Mouse (Mus musculus) MEL (cell line): ENCODE measurements around the gene Cmbl.

Source experiments
- CTCF ChIP-seq, 3 experiments: IDR thresholded peaks in 2 of 3; conservative IDR thresholded peaks in 1 of 3; 2 replicates each; pipeline ENCODE4 v1.5.1; 2011 to 2012; ENCODE audit warnings: low read length in 3 of 3, low read depth in 2 of 3, mild to moderate bottlenecking in 2 of 3, improper control_type of control experiment in 1 of 3, inconsistent platforms in 1 of 3, mixed read lengths in 1 of 3, moderate library complexity in 1 of 3; ENCODE audit not compliant: control insufficient read depth in 1 of 3, insufficient read depth in 1 of 3, poor library complexity in 1 of 3, severe bottlenecking in 1 of 3
- GABPA ChIP-seq: IDR thresholded peaks from 2 replicates; pipeline ENCODE4 v1.6.1; 2012; ENCODE audit warnings: low read depth, mild to moderate bottlenecking, inconsistent platforms, low read length, improper control_type of control experiment, moderate library complexity
- MAFK ChIP-seq: IDR thresholded peaks from 2 replicates; pipeline ENCODE4 v1.6.1; 2011; ENCODE audit warnings: low read depth, mild to moderate bottlenecking, low read length, improper control_type of control experiment, borderline replicate concordance
- MAX ChIP-seq: IDR thresholded peaks from 2 replicates; pipeline ENCODE4 v1.6.1; 2011; ENCODE audit warnings: low read length, improper control_type of control experiment
- MXI1 ChIP-seq: IDR thresholded peaks from 2 replicates; pipeline ENCODE4 v1.6.1; 2011; ENCODE audit warnings: mild to moderate bottlenecking, low read depth, low read length, improper control_type of control experiment
- MYB ChIP-seq: IDR thresholded peaks from 2 replicates; pipeline ENCODE4 v1.6.1; 2011; ENCODE audit warnings: mild to moderate bottlenecking, low read depth, low read length, improper control_type of control experiment
- NELFE ChIP-seq: IDR thresholded peaks from 2 replicates; pipeline ENCODE4 v1.6.1; 2011; ENCODE audit warnings: low read depth, low read length, improper control_type of control experiment
- POLR2A ChIP-seq, 2 experiments: IDR thresholded peaks; 2 replicates each; pipeline ENCODE4 v1.6.1; 2011 to 2012; ENCODE audit warnings: low read length in 2 of 2, mild to moderate bottlenecking in 2 of 2, control low read depth in 1 of 2, improper control_type of control experiment in 1 of 2, low read depth in 1 of 2, moderate library complexity in 1 of 2; ENCODE audit not compliant: control insufficient read depth in 1 of 2, insufficient read depth in 1 of 2, poor library complexity in 1 of 2
- POLR2AphosphoS2 ChIP-seq: IDR thresholded peaks from 2 replicates; pipeline ENCODE4 v1.6.1; 2011; ENCODE audit warnings: low read length, improper control_type of control experiment
- SIN3A ChIP-seq: IDR thresholded peaks from 2 replicates; pipeline ENCODE4 v1.6.1; 2012; ENCODE audit warnings: low read length, improper control_type of control experiment, inconsistent platforms
- USF1 ChIP-seq: IDR thresholded peaks from 2 replicates; pipeline ENCODE4 v1.6.1; 2014; ENCODE audit warnings: low read depth, mild to moderate bottlenecking, inconsistent platforms, low read length, improper control_type of control experiment, moderate library complexity
- USF2 ChIP-seq, 2 experiments: IDR thresholded peaks; 2 replicates each; pipeline ENCODE4 v1.6.1; 2011 to 2012; ENCODE audit warnings: improper control_type of control experiment in 2 of 2, low read length in 2 of 2, borderline replicate concordance in 1 of 2, inconsistent platforms in 1 of 2, low read depth in 1 of 2, mild to moderate bottlenecking in 1 of 2; ENCODE audit not compliant: insufficient read depth in 1 of 2

DNA sequence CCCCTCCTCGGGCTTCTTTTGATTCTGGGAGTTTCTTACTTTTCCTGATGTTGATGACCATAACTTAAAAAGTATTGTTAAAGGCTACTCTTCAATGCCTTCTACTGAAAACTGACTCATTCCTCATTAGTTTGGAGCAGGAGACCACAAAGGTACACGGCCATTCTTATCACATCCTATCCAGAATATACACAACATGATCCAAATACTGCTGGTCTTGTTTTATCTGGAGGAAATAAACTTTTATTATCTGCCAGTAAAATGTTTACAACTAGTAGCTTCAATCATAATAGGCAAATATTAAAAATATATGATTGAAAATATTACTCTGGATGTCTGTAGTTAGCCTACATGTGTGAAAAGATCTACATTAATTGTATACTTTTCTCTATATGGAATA lies 46.8 kb upstream of the Cmbl start:
- TF ChIP-seq GABPA = no peak
- TF ChIP-seq POLR2A (IDR thresholded peaks at IDR 0.05; ENCODE audit: control insufficient read depth in 1 of 2, insufficient read depth in 1 of 2, low read depth in 1 of 2, low read length in 2 of 2, poor library complexity in 1 of 2) = no peak
- no peak for TF ChIP-seq MAX
- no peak for TF ChIP-seq CTCF (IDR thresholded peaks at IDR 0.05 in 2 of 3, conservative IDR thresholded peaks at IDR 0.05 in 1 of 3; ENCODE audit: control insufficient read depth in 1 of 3, insufficient read depth in 1 of 3, low read depth in 2 of 3, low read length in 3 of 3, poor library complexity in 1 of 3, severe bottlenecking in 1 of 3)
- TF ChIP-seq SIN3A = no peak
- TF ChIP-seq NELFE = no peak
- no peak for TF ChIP-seq MAFK
- TF ChIP-seq POLR2AphosphoS2 = no peak
- no peak for TF ChIP-seq MYB
- no peak for TF ChIP-seq MXI1
- TF ChIP-seq USF1 = no peak
- TF ChIP-seq USF2 (IDR thresholded peaks at IDR 0.05; ENCODE audit: borderline replicate concordance in 1 of 2, insufficient read depth in 1 of 2, low read depth in 1 of 2, low read length in 2 of 2) = no peak
